Mouse (Mus musculus) forebrain, embryonic 11.5 days (tissue): ENCODE data around the gene Aldh3b1. TPM values are rescaled to one million over a fixed set of nuclear protein-coding genes. Genes with fewer than 3 reads are reported as not detected.

ENCODE experiments used
- ATAC-seq: fragments of 200-750 bp; cut with Nextera tagmentation; replicated peaks from 2 replicates; pipeline ENCODE4 v1.8.0; 2017; ENCODE audit warnings: moderate TSS enrichment; ENCODE audit not compliant: low FRiP score
- DNase-seq: peaks from one replicate; pipeline ENCODE4 v3.0.0-alpha.2; 2017; ENCODE audit warnings: low spot score
- H3K27ac ChIP-seq: fragments of 300-500 bp; sonication (generic); 2 replicates; pipeline ENCODE4 v1.5.1; 2014; ENCODE audit warnings: low read depth, low read length
- H3K27me3 ChIP-seq: fragments of 300-500 bp; sonication (generic); 2 replicates; pipeline ENCODE4 v1.6.1; 2014; ENCODE audit warnings: mild to moderate bottlenecking, low read length, mixed read lengths; ENCODE audit not compliant: control insufficient read depth, insufficient read depth
- H3K36me3 ChIP-seq: fragments of 300-500 bp; sonication (generic); 2 replicates; pipeline ENCODE4 v1.6.1; 2014; ENCODE audit warnings: mild to moderate bottlenecking, low read length, moderate library complexity, mixed read lengths; ENCODE audit not compliant: control insufficient read depth, insufficient read depth
- H3K4me1 ChIP-seq: fragments of 300-500 bp; sonication (generic); replicated peaks from 2 replicates; pipeline ENCODE4 v1.6.1; 2014; ENCODE audit warnings: low read length, mixed read lengths; ENCODE audit not compliant: control insufficient read depth, insufficient read depth
- H3K4me2 ChIP-seq: fragments of 300-500 bp; sonication (generic); 2 replicates; pipeline ENCODE4 v1.6.1; 2014; ENCODE audit warnings: low read depth, mild to moderate bottlenecking, low read length, moderate library complexity, mixed read lengths; ENCODE audit not compliant: severe bottlenecking
- H3K4me3 ChIP-seq: fragments of 300-500 bp; sonication (generic); 2 replicates; pipeline ENCODE4 v1.5.1; 2014; ENCODE audit warnings: low read depth, low read length
- H3K9ac ChIP-seq: fragments of 300-500 bp; sonication (generic); 2 replicates; pipeline ENCODE4 v1.6.1; 2014; ENCODE audit warnings: low read length
- H3K9me3 ChIP-seq: fragments of 300-500 bp; sonication (generic); 2 replicates; pipeline ENCODE4 v1.6.1; 2016; ENCODE audit warnings: low read length, mixed read lengths; ENCODE audit not compliant: control insufficient read depth
- WGBS: fragments of 180-500 bp; shearing (Covaris S2); extraction: QIAGEN DNeasy Blood & Tissue Kit; methylation state at CpG from one replicate; pipeline ENCODE4 v1.1.7; 2014; 5-methylcytosine and 5-hydroxymethylcytosine counted together
- polyA plus RNA-seq: library from polyadenylated mRNA; unstranded; fragments of >200 nt; fragmentation: Nextera tagmentation; extraction: Ambion mirVana; gene quantifications from 2 replicates; pipeline ENCODE4 v1.2.1, GENCODE M21; 2014

The Aldh3b1 gene
- polyA plus RNA-seq, 1 experiment from 2014 or later: 0.35 TPM

DNA sequence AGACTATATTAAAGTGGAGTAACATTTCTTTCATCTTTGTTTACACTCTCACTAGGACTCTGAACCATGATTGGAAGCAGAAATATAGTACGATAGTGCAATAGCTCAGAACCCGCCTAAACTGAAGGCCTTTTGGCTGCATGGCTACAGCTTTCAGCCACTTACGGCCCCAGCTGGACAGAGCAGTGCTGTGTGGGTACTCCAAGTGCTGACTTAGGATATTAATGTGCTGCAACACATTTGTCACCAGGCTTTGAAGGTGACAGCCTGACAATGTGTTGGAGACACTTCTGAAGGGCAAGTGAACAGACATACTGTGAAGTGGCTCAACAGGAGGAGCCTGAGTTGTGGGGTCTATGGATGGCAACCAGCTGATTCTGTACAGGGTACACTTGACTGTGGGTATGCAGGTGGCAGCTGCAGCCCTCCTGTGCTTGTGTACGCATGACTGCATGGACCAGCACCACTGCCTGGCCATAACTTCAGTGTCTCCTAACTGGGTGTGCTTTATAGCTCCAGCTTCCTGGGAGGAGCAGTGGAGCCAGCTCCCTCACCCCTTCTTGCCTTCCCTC lies 36.0 kb downstream of the Aldh3b1 start:
- no peak overlapping the region for H3K27ac ChIP-seq
- ATAC-seq (no peak), DNase-seq (no peak)
- H3K27me3 ChIP-seq: no peaks in the 10 kb centered on the region
- no peak overlapping the region for H3K4me3 ChIP-seq
- WGBS: 97% methylated on average over 4 of the region's 4 CpGs
- no peaks in the 10 kb centered on the region for H3K9me3 ChIP-seq
- H3K4me1 ChIP-seq: peaks cover 4% of the 10 kb centered on the region; the same call in 1 of the 2 replicates
- H3K4me2 ChIP-seq: no peak overlapping the region
- H3K9ac ChIP-seq: no peak overlapping the region
- H3K36me3 ChIP-seq: peaks cover 16% of the 10 kb centered on the region

DNA sequence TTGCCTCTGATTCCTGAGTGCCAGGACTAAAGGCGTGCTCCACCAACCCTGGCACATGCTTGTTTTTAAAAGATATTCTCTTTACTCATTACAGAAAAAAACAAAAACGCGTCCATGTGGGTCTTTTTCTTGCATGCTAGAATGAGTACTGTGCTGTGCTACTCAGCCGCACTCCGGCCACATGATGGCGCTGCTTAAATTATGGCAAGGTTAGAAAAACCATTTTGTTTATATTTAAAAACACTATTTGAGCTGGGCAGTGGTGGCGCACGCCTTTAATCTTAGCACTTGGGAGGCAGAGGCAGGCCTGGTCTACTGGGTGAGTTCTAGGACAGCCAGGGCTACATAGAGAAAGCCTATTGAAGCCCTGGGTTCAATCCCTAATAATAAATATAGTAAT lies 39.4 kb downstream of the Aldh3b1 start:
- peaks cover 3% of the 10 kb centered on the region; the same call in 1 of the 2 replicates for H3K4me1 ChIP-seq
- peaks cover 11% of the 10 kb centered on the region for H3K36me3 ChIP-seq
- H3K27me3 ChIP-seq: no peaks in the 10 kb centered on the region
- H3K27ac ChIP-seq: no peak overlapping the region
- DNase-seq (no peak), ATAC-seq (no peak)
- H3K4me3 ChIP-seq: no peak overlapping the region
- 86% methylated on average over 8 of the region's 8 CpGs for WGBS
- no peak overlapping the region for H3K9ac ChIP-seq
- no peak overlapping the region for H3K4me2 ChIP-seq
- H3K9me3 ChIP-seq: no peaks in the 10 kb centered on the region

DNA sequence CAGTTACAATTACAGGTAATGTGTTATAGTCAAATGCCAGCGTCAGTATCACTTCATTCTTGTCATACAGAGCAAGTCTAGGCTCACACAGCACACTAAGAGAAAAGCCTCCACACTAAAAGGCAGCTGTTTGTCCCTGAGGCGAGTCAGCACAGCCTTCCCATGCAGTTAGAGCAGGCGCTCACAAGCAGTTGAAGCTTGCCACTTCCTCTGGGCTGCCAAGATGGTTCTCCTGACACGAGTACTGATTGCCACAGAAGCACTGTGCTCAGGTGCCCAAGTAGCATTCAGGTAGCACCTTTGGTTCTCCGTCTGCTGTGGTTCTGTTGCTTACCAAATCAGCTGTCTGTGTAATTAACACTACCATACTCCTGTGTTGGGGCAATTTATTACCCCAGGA lies 40.5 kb downstream of the Aldh3b1 start:
- H3K9ac ChIP-seq: no peak overlapping the region
- no peaks in the 10 kb centered on the region for H3K9me3 ChIP-seq
- no peak for ATAC-seq
- no peaks in the 10 kb centered on the region for H3K27me3 ChIP-seq
- H3K4me3 ChIP-seq: no peak overlapping the region
- H3K27ac ChIP-seq: no peak overlapping the region
- DNase-seq: no peak
- peaks cover 8% of the 10 kb centered on the region for H3K36me3 ChIP-seq
- H3K4me2 ChIP-seq: no peak overlapping the region
- WGBS: 89% methylated on average over 5 of the region's 5 CpGs
- H3K4me1 ChIP-seq: no peaks in the 10 kb centered on the region

DNA sequence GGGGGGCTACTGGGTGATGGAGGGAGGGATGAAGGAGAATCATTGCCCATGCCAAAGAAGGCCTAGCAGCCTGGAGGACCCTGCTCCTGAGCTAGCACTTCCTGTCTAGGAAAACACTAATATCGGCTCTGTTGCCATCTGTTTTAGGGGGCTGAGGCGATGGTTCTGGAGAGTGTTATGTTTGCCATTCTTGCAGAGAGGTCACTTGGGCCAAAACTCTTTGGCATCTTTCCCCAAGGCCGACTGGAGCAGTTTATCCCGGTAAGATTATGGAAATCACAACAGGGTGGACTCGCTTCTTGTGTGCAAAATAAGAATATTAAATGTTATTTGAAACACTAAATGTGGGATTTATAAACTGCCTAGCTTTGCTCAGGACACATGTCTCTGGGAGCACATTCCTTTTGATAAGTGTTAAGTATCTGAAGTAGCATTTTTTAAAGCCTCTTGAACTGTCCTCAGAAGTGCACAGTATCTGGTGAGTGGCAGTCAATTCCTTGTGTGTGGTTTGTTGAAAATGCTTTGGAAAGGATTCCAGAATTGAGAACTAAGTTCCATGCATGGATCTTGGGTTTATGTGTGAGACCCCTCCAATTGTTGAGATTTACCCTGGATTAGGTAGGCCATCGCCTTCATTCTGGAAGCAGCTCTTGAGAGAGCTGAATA lies 45.1 kb downstream of the Aldh3b1 start:
- H3K4me3 ChIP-seq: no peak overlapping the region

DNA sequence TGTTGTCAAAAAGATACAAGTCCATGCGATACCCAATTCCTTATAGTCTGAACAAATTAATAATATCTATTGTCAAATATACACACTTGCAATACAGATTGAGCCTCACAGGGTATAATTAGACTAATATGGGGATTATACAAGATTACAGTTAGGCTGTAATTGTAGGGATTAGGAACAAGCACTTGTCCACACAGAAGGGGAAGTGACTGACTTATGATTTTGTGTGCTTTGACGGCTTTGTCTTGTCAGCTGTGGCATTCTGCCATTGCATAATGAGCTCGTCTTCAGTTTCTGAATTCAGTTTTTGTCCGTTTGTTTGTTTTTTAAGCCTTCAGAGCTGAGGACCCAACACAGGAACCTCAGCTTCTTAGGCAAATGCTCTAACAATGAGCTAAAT lies 47.4 kb downstream of the Aldh3b1 start:
- no peaks in the 10 kb centered on the region for H3K9me3 ChIP-seq
- no peak overlapping the region for H3K27ac ChIP-seq
- no peaks in the 10 kb centered on the region for H3K36me3 ChIP-seq
- no peak overlapping the region for H3K4me3 ChIP-seq
- no peaks in the 10 kb centered on the region for H3K27me3 ChIP-seq
- no peak overlapping the region for H3K9ac ChIP-seq
- ATAC-seq (no peak), DNase-seq (no peak)
- H3K4me2 ChIP-seq: no peak overlapping the region
- 78% methylated on average over 4 of the region's 4 CpGs for WGBS
- no peaks in the 10 kb centered on the region for H3K4me1 ChIP-seq

More for the DNA sequence above, 45.1 kb downstream of the Aldh3b1 start:
- H3K36me3 ChIP-seq: no peaks in the 10 kb centered on the region; the same call in 1 of the 2 replicates
- no peak for DNase-seq
- no peaks in the 10 kb centered on the region for H3K27me3 ChIP-seq
- no peak overlapping the region for H3K4me2 ChIP-seq
- WGBS: 84% methylated on average over 6 of the region's 6 CpGs
- no peaks in the 10 kb centered on the region for H3K4me1 ChIP-seq
- H3K27ac ChIP-seq: no peak overlapping the region
- H3K9me3 ChIP-seq: no peaks in the 10 kb centered on the region
- no peak overlapping the region for H3K9ac ChIP-seq
- ATAC-seq: no peak

DNA sequence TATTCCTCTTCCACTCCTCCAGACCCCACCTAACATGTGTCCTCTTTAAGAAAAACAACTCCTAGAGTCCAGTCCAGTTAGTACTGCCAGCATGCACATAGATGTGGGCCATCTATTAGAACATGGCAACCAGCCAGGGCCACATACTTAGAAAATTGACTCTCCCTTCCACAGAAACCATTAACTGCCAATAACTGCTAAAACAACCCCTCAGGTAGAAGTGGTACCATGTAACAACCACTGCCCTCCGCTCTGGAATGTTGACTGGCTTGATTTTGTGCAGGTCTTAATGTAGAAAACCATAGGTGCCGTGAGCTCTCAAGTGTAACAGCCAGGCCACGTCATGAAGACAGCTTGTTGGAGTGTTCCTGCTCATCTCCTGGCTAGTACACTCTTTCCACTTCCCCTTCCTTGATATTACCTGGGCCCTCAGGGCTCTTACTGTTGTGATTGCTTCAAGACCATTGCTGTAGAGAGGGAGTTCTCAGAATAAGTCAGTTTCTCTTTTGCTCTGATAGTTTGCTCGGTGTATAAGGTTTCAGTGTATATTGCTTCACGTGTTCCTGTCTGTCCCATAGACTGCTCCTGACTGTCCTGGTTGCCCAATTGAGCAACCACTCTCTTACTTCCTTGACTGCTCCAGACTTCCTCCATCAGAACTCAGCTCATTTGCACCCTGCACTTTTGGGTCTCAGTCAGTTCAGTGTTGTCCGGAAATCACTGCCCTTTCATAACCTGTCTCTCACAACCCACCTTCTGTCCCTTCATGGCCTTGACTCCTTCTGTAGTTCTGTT lies 49.4 kb downstream of the Aldh3b1 start:
- Histone ChIP-seq H3K36me3 (no peaks in the 10 kb centered on the region), H3K4me2 (no peak overlapping the region), H3K4me1 (no peaks in the 10 kb centered on the region), H3K9ac (no peak overlapping the region), H3K27me3 (no peaks in the 10 kb centered on the region), H3K27ac (no peak overlapping the region), H3K4me3 (no peak overlapping the region), H3K9me3 (no peaks in the 10 kb centered on the region)
- ATAC-seq (no peak), DNase-seq (no peak)
- WGBS: 93% methylated on average over 6 of the region's 6 CpGs

DNA sequence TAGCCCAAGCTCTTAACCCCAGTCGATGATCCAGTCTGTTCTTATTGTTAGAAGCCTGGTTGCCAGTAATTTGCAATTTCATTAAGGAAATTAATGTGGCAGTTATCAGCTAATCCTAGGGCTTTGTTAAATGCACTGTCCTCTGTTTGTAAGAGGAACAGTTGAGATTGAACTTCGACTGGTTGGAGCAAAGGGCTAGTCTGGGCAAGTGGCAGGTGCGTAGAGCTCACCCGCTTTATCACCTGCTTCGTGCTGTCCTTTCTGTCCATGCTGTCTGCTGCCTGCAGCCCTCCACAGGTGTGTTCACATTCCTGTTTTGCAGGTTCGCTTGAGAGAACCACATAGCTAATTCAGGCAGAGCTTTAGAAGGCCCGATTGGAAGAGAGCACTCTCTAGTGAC lies 54.6 kb downstream of the Aldh3b1 start:
- no peak for DNase-seq
- ATAC-seq: no peak
- 89% methylated on average over 7 of the region's 7 CpGs for WGBS

DNA sequence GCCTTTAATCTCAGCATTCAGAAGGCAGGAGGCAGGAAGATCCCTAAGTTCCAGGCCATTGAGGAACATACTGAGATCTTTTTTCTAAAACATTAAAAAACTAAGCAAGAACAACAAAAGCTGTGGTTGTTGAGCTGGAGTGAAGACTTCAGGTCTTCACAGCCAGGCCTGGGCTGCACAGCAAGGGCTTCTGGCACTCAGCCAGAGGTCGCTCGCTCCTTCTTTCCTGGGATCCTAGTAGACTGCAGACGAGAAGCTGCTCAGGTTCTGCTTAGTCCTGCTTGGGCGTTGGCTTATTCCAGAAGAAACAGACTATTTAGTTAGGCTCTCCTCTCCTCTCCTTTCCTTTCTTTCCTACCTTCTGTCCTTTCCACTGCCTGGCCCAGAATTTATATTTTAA lies 57.2 kb downstream of the Aldh3b1 start:
- H3K27me3 ChIP-seq: no peaks in the 10 kb centered on the region
- H3K27ac ChIP-seq: no peak overlapping the region
- ATAC-seq (no peak), DNase-seq (no peak)
- 82% methylated on average over 4 of the region's 4 CpGs for WGBS
- no peaks in the 10 kb centered on the region for H3K9me3 ChIP-seq
- H3K4me3 ChIP-seq: no peak overlapping the region
- H3K4me2 ChIP-seq: no peak overlapping the region
- no peaks in the 10 kb centered on the region for H3K4me1 ChIP-seq
- H3K9ac ChIP-seq: no peak overlapping the region
- no peaks in the 10 kb centered on the region for H3K36me3 ChIP-seq

More for the DNA sequence above, 54.6 kb downstream of the Aldh3b1 start:
- Histone ChIP-seq H3K27ac (no peak overlapping the region), H3K9me3 (no peaks in the 10 kb centered on the region), H3K9ac (no peak overlapping the region), H3K4me2 (no peak overlapping the region), H3K4me3 (no peak overlapping the region), H3K27me3 (no peaks in the 10 kb centered on the region), H3K4me1 (no peaks in the 10 kb centered on the region), H3K36me3 (no peaks in the 10 kb centered on the region)
